Mouse (Mus musculus) heart, embryonic 11.5 days (tissue): Measurements from ENCODE around the gene Akna. TPM values are rescaled to one million over a fixed set of nuclear protein-coding genes. Genes with fewer than 3 reads are reported as not detected.

ENCODE experiments used
- ATAC-seq: fragments of 200-750 bp; cut with Nextera tagmentation; replicated peaks from 2 replicates; pipeline ENCODE4 v1.8.0; 2017; ENCODE audit warnings: moderate library complexity; ENCODE audit not compliant: insufficient number of reproducible peaks, low FRiP score, low TSS enrichment
- H3K27ac ChIP-seq: fragments of 300-500 bp; sonication (generic); 2 replicates; pipeline ENCODE4 v1.5.1; 2014; ENCODE audit warnings: mild to moderate bottlenecking, low read depth, low read length
- H3K27me3 ChIP-seq: fragments of 300-500 bp; sonication (generic); 2 replicates; pipeline ENCODE4 v1.6.1; 2014; ENCODE audit warnings: mild to moderate bottlenecking, low read length, mixed read lengths; ENCODE audit not compliant: control insufficient read depth, insufficient read depth
- H3K36me3 ChIP-seq: fragments of 300-500 bp; sonication (generic); 2 replicates; pipeline ENCODE4 v1.6.1; 2014; ENCODE audit warnings: mild to moderate bottlenecking, low read length, moderate library complexity, mixed read lengths; ENCODE audit not compliant: control insufficient read depth, insufficient read depth
- H3K4me1 ChIP-seq: fragments of 300-500 bp; sonication (generic); 2 replicates; pipeline ENCODE4 v1.6.1; 2014; ENCODE audit warnings: low read length; ENCODE audit not compliant: control insufficient read depth, insufficient read depth
- H3K4me2 ChIP-seq: fragments of 300-500 bp; sonication (generic); 2 replicates; pipeline ENCODE4 v1.6.1; 2014; ENCODE audit warnings: mild to moderate bottlenecking, moderate library complexity
- H3K4me3 ChIP-seq: fragments of 300-500 bp; sonication (generic); 2 replicates; pipeline ENCODE4 v1.5.1; 2014; ENCODE audit warnings: low read depth, low read length
- H3K9ac ChIP-seq: fragments of 300-500 bp; sonication (generic); 2 replicates; pipeline ENCODE4 v1.6.1; 2014; ENCODE audit warnings: mild to moderate bottlenecking, low read depth, low read length, moderate library complexity
- H3K9me3 ChIP-seq: fragments of 300-500 bp; sonication (generic); replicated peaks from 2 replicates; pipeline ENCODE4 v1.6.1; 2016; ENCODE audit warnings: low read length; ENCODE audit not compliant: control insufficient read depth
- WGBS: fragments of 180-500 bp; shearing (Covaris S2); extraction: QIAGEN DNeasy Blood & Tissue Kit; methylation state at CpG from one replicate; pipeline ENCODE4 v1.1.7; 2014; ENCODE audit not compliant: insufficient replicate concordance; 5-methylcytosine and 5-hydroxymethylcytosine counted together
- polyA plus RNA-seq: library from polyadenylated mRNA; unstranded; fragments of >200 nt; fragmentation: Nextera tagmentation; extraction: Ambion mirVana; gene quantifications from 2 replicates; pipeline ENCODE4 v1.2.1, GENCODE M21; 2014

Akna gene
- polyA plus RNA-seq, 1 experiment from 2014 or later = 3.2 TPM

- no peak overlapping the region for H3K4me2 ChIP-seq
- no peaks in the 10 kb centered on the region for H3K9me3 ChIP-seq
- H3K27me3 ChIP-seq = no peaks in the 10 kb centered on the region
- H3K36me3 ChIP-seq = peaks cover 2% of the 10 kb centered on the region; the same call in 1 of the 2 replicates
- H3K27ac ChIP-seq = no peak overlapping the region
- no peak overlapping the region for H3K4me3 ChIP-seq
- no peak for ATAC-seq
- H3K4me1 ChIP-seq = no peaks in the 10 kb centered on the region
- 40% methylated on average over 7 of the region's 7 CpGs for WGBS
- H3K9ac ChIP-seq = no peak overlapping the region
Observed at GRCm38 (mm10) chr4:63370897-63371296, 32.3 kb downstream of the Akna start.

- Histone ChIP-seq H3K9ac (no peak overlapping the region), H3K36me3 (0 out of 2 replicates have a peak, but pooled peaks cover 2% of the 10 kb centered on the region), H3K4me1 (no peaks in the 10 kb centered on the region), H3K27me3 (no peaks in the 10 kb centered on the region), H3K9me3 (no peaks in the 10 kb centered on the region), H3K4me2 (no peak overlapping the region), H3K27ac (no peak overlapping the region), H3K4me3 (no peak overlapping the region)
- 12% methylated on average over 4 of the region's 4 CpGs for WGBS
- ATAC-seq = no peak; the same call in 1 of the 2 replicates
Observed at GRCm38 (mm10) chr4:63368577-63368976, 34.6 kb downstream of the Akna start.

GRCm38 (mm10) chr4:63362150-63362549 is 41.0 kb downstream of the Akna start, which contains the start of gene Orm2:
Orm2 (plus strand) TSS chr4:63362449.
- Histone ChIP-seq H3K4me1 (no peaks in the 10 kb centered on the region), H3K27ac (no peak within 1 kb of the TSS), H3K36me3 (no peaks in the 10 kb centered on the region), H3K27me3 (no peaks in the 10 kb centered on the region), H3K4me2 (no peak within 1 kb of the TSS), H3K4me3 (no peak within 1 kb of the TSS), H3K9ac (no peak within 1 kb of the TSS), H3K9me3 (no peaks in the 10 kb centered on the region)
- WGBS = 85% methylated on average over 5 of the region's 5 CpGs
- ATAC-seq = no peak

GRCm38 (mm10) chr4:63359861-63360260 is 43.3 kb downstream of the Akna start:
- H3K27ac ChIP-seq = no peak overlapping the region
- 71% methylated on average over 6 of the region's 6 CpGs for WGBS
- no peaks in the 10 kb centered on the region for H3K9me3 ChIP-seq
- 0 out of 2 replicates have a peak, but pooled peaks cover 5% of the 10 kb centered on the region for H3K4me1 ChIP-seq
- no peaks in the 10 kb centered on the region for H3K36me3 ChIP-seq
- no peak for ATAC-seq
- H3K9ac ChIP-seq = no peak overlapping the region
- H3K4me3 ChIP-seq = no peak overlapping the region
- no peaks in the 10 kb centered on the region for H3K27me3 ChIP-seq
- no peak overlapping the region for H3K4me2 ChIP-seq

GRCm38 (mm10) chr4:63356981-63357570 is 46.1 kb downstream of the Akna start:
- Histone ChIP-seq H3K36me3 (no peaks in the 10 kb centered on the region), H3K9me3 (no peaks in the 10 kb centered on the region), H3K4me2 (no peak overlapping the region), H3K9ac (no peak overlapping the region), H3K27ac (no peak overlapping the region), H3K27me3 (no peaks in the 10 kb centered on the region), H3K4me3 (no peak overlapping the region), H3K4me1 (0 out of 2 replicates have a peak, but pooled peaks cover 5% of the 10 kb centered on the region)
- WGBS = 55% methylated on average over 2 of the region's 2 CpGs
- ATAC-seq = no peak

- Histone ChIP-seq H3K27ac (no peak within 1 kb of the TSS), H3K27me3 (no peaks in the 10 kb centered on the region), H3K4me3 (no peak within 1 kb of the TSS), H3K9me3 (no peaks in the 10 kb centered on the region), H3K4me2 (no peak within 1 kb of the TSS), H3K4me1 (0 out of 2 replicates have a peak, but pooled peaks cover 5% of the 10 kb centered on the region), H3K9ac (no peak within 1 kb of the TSS), H3K36me3 (no peaks in the 10 kb centered on the region)
- no peak for ATAC-seq
- WGBS = 63% methylated on average over 4 of the region's 4 CpGs
Observed at GRCm38 (mm10) chr4:63355877-63356665, 47.1 kb downstream of the Akna start, which contains the start of gene Orm3. Orm3 (plus strand) TSS chr4:63356162.

GRCm38 (mm10) chr4:63348524-63348923 is 54.6 kb downstream of the Akna start:
- Histone ChIP-seq H3K9ac (no peak overlapping the region), H3K27me3 (0 out of 2 replicates have a peak, but pooled peaks cover 3% of the 10 kb centered on the region), H3K4me2 (no peak overlapping the region), H3K4me1 (no peaks in the 10 kb centered on the region), H3K9me3 (no peaks in the 10 kb centered on the region), H3K27ac (no peak overlapping the region), H3K36me3 (no peaks in the 10 kb centered on the region), H3K4me3 (no peak overlapping the region)
- ATAC-seq = no peak
- WGBS = 66% methylated on average over 6 of the region's 6 CpGs

- WGBS = 74% methylated on average over 4 of the region's 4 CpGs
- ATAC-seq = no peak
- 0 out of 2 replicates have a peak, but pooled peaks cover 3% of the 10 kb centered on the region for H3K27me3 ChIP-seq
Observed at GRCm38 (mm10) chr4:63346659-63347058, 56.5 kb downstream of the Akna start.

More at GRCm38 (mm10) chr4:63346659-63347058, 56.5 kb downstream of the Akna start:
- H3K9me3 ChIP-seq = no peaks in the 10 kb centered on the region
- H3K4me1 ChIP-seq = no peaks in the 10 kb centered on the region
- no peaks in the 10 kb centered on the region for H3K36me3 ChIP-seq
- H3K27ac ChIP-seq = no peak overlapping the region
- H3K4me2 ChIP-seq = no peak overlapping the region
- H3K4me3 ChIP-seq = no peak overlapping the region
- no peak overlapping the region for H3K9ac ChIP-seq
